Mouse (Mus musculus) frontal cortex, postnatal 14 days (tissue): ENCODE measurements at regions not wholly inside any gene's neighbourhood (a gene's known extent, or its start where the extent isn't known, plus 50 kb on each side); places are given as distances from the start of the nearest gene placed in this dataset.

Experiments
- DNase-seq, 2 experiments: peaks; one replicate each; pipeline ENCODE4 v3.0.0; 2022; ENCODE audit warnings: low spot score in 2 of 2

GRCm38 (mm10) chr15:31854764-31855163 lies 253.1 kb downstream of the Fam173b start:
- no peak for DNase-seq

GRCm38 (mm10) chr15:31855188-31855587 lies 253.5 kb downstream of the Fam173b start:
- DNase-seq, result no peak

- DNase-seq, result no peak
Measured at GRCm38 (mm10) chr15:31869100-31869499, 267.4 kb downstream of the Fam173b start.

GRCm38 (mm10) chr15:31869673-31870417 lies 268.2 kb downstream of the Fam173b start:
- no peak for DNase-seq

GRCm38 (mm10) chr15:31875436-31875835 lies 273.8 kb downstream of the Fam173b start:
- no peak for DNase-seq

- no peak for DNase-seq
Measured at GRCm38 (mm10) chr15:31880479-31880878, 278.8 kb downstream of the Fam173b start.

- no peak for DNase-seq
Measured at GRCm38 (mm10) chr15:31882331-31882730, 280.7 kb downstream of the Fam173b start.

GRCm38 (mm10) chr15:31883516-31883915 lies 281.9 kb downstream of the Fam173b start:
- no peak for DNase-seq

GRCm38 (mm10) chr15:31898904-31899650 lies 278.0 kb upstream of the Tas2r119 start:
- no peak for DNase-seq

- no peak for DNase-seq
Measured at GRCm38 (mm10) chr15:31900325-31900724, 276.8 kb upstream of the Tas2r119 start.

- no peak for DNase-seq
Measured at GRCm38 (mm10) chr15:31908432-31908831, 268.7 kb upstream of the Tas2r119 start.

- no peak for DNase-seq
Measured at GRCm38 (mm10) chr15:31911978-31912377, 265.1 kb upstream of the Tas2r119 start.

- DNase-seq, result no peak
Measured at GRCm38 (mm10) chr15:31921485-31921884, 255.6 kb upstream of the Tas2r119 start.

GRCm38 (mm10) chr15:31960301-31960700 lies 216.8 kb upstream of the Tas2r119 start:
- no peak for DNase-seq

GRCm38 (mm10) chr15:31961963-31962362 lies 215.1 kb upstream of the Tas2r119 start:
- no peak for DNase-seq

GRCm38 (mm10) chr15:31964911-31965310 lies 212.2 kb upstream of the Tas2r119 start:
- DNase-seq, result no peak

GRCm38 (mm10) chr15:31965542-31965941 lies 211.5 kb upstream of the Tas2r119 start:
- no peak for DNase-seq

GRCm38 (mm10) chr15:31972891-31973290 lies 204.2 kb upstream of the Tas2r119 start:
- DNase-seq, result no peak

- DNase-seq, result no peak
Measured at GRCm38 (mm10) chr15:31973889-31974288, 203.2 kb upstream of the Tas2r119 start.

- DNase-seq, result no peak
Measured at GRCm38 (mm10) chr15:31976461-31976860, 200.6 kb upstream of the Tas2r119 start.

- no peak for DNase-seq
Measured at GRCm38 (mm10) chr15:31977563-31977962, 199.5 kb upstream of the Tas2r119 start.

GRCm38 (mm10) chr15:31979961-31980360 lies 197.1 kb upstream of the Tas2r119 start:
- no peak for DNase-seq

- DNase-seq, result no peak
Measured at GRCm38 (mm10) chr15:31980791-31981190, 196.3 kb upstream of the Tas2r119 start.
